Mouse (Mus musculus): ENCODE data around the gene Ccl28.
"Not testable (repeated sequence)": the region's sequence is repeated elsewhere in the genome, so short reads cannot be mapped to it uniquely, and the experiment has no call there.

DNA sequence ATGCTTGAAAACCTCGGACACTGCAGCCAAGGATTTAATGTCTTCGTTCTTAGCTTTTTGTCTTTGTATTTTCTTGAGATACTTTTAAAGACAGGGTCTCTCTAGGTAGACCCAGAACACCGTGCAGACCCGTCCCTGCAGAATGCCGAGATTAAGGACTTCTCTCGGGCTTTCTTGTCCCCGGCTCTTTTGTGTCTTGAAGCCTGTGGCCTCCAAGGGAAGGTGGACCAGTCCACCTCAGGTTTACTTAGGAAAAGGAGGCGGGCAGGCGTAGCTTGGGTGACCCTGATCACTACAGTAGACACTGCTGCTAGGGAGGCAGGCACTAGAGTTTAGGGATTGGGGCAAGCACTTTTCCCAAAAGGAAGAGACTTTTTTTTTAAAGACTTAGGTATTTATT is 19.3 kb upstream of the Ccl28 start:
- not testable (repeated sequence) for TF ChIP-seq POLR2A (IDR thresholded peaks at IDR 0.05; ENCODE audit: borderline replicate concordance, low read depth, low read length); CTCF (IDR thresholded peaks at IDR 0.05; ENCODE audit: low read depth, low read length)

Measured in bone marrow macrophage, adult 2 months (primary cell).